Mouse (Mus musculus) heart, postnatal 0 days (tissue): ENCODE data around the gene Lrrc25.

Source experiments
- CTCF ChIP-seq: IDR thresholded peaks from 2 replicates; pipeline ENCODE4 v1.5.1; 2016; ENCODE audit warnings: antibody characterized with exemption, control low read depth, low read depth
- EP300 ChIP-seq: IDR thresholded peaks from 2 replicates; pipeline ENCODE4 v1.6.1; 2016; ENCODE audit warnings: antibody characterized with exemption, low read depth

DNA sequence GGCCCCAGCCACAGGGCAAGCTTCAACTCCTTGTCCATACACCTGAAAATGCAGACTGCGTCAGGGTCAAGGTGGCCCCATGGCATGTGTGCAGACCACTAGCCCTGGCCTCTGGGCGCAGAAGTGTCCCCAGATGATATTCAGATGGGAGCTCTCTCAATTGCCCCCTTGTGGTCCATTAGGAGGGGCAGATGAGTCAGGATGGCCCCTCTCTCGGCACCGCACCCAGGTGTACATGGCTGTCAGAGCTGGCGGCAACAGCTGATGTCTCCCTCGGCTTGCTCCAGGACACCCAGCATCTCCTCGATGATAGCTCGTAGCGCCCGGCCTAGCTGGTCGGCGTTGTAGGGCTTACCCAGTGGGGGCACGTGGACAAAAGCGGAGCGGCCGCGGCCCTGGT is 34.4 kb downstream of the Lrrc25 start:
- no peak for TF ChIP-seq CTCF
- TF ChIP-seq EP300 = no peak
